Mouse (Mus musculus): Measurements from ENCODE around the gene Krt71.

DNA sequence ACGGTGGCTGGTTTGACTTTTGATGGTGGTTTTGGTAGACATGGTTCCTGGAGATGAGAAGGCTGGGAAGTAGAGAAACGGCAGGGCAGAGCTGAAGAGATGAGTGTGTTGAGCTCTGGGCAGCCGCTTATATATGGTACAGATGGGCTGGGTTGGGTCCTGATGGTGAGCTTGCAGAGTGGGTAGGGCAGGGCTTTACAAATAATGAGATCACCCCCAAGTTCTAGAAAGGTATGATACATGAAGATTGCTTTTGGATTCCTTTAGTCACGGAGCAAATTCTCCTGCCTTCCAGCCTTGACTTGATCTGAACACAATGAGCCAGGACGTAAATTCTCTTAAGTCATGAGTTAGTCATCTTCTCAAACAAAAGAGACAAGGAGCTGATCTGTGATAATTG is 48.7 kb downstream of the Krt71 start, which contains the start of gene Krt6a:
- TF ChIP-seq POLR2A (IDR thresholded peaks at IDR 0.05; ENCODE audit: insufficient read depth, low read depth, low read length) (no peak), EP300 (IDR thresholded peaks at IDR 0.05; ENCODE audit: insufficient read depth, low read depth, low read length) (no peak)

Data from heart, adult 2 months (tissue).